ENCODE assay signal across 8 mouse cellular contexts in genomic region chr17:26715916-26716717, GRCm38 (mm10). TPM values are rescaled to one million over a fixed set of nuclear protein-coding genes. Genes with fewer than 3 reads are reported as not detected.
DNase-seq lines count a peak whose midpoint lies in the region; ATAC-seq lines count a peak whose summit lies in the region.

No protein-coding gene starts in this region.

- under 1% methylated on average over 47 of the region's 75 CpGs for WGBS in heart, embryonic 14.5 days
- under 1% methylated on average over 72 of the region's 75 CpGs for WGBS in liver, embryonic 13.5 days (ENCODE audit: insufficient replicate concordance)
- WGBS in stomach, embryonic 16.5 days = 1% methylated on average over 69 of the region's 75 CpGs

- DNase-seq in c-Kit-negative CD71-positive TER-119-positive erythroid progenitor cells, embryonic 14.5 days (ENCODE audit: low read depth, low spot score) = peak; percentile 94
- peak; percentile 89 for DNase-seq in fibroblast of lung, adult 2 months (ENCODE audit: low read depth)
- DNase-seq in kidney, postnatal 14 days = peak; percentile 97
- peak; percentile 95 for DNase-seq in liver, embryonic 13.5 days
- DNase-seq in neural tube, embryonic 10.5 days (ENCODE audit: extremely low spot score, low spot score) = peak; percentile 99

- H3K27me3 ChIP-seq in heart, embryonic 14.5 days (ENCODE audit: control insufficient read depth, insufficient read depth, low read length) = no peaks in the 10 kb centered on the region
- H3K27me3 ChIP-seq in liver, embryonic 13.5 days = no peaks in the 10 kb centered on the region
- H3K27me3 ChIP-seq in stomach, embryonic 16.5 days (ENCODE audit: control insufficient read depth, insufficient read depth, low read length) = no peaks in the 10 kb centered on the region

- H3K27ac ChIP-seq in heart, embryonic 14.5 days (replicated peaks in 1 of 2; ENCODE audit: control insufficient read depth in 1 of 2, insufficient read depth in 1 of 2, low read depth in 2 of 2, low read length in 2 of 2) = peak overlapping the region; percentile 78 to 90
- peak overlapping the region; percentile 93 for H3K27ac ChIP-seq in liver, embryonic 13.5 days
- H3K27ac ChIP-seq in stomach, embryonic 16.5 days (ENCODE audit: low read length) = peak overlapping the region; percentile 92

- ATAC-seq in CD4-positive, CD25-positive, alpha-beta regulatory T cell, adult 4 months = peak; percentile 82
- peak; percentile 97 for ATAC-seq in heart, embryonic 14.5 days (ENCODE audit: insufficient number of reproducible peaks, insufficient read depth, low FRiP score, low read depth)
- peak; percentile 96 for ATAC-seq in liver, embryonic 13.5 days (ENCODE audit: low read depth)
- peak; percentile 97 for ATAC-seq in stomach, embryonic 16.5 days (ENCODE audit: insufficient read depth, low FRiP score)

- H3K36me3 ChIP-seq in heart, embryonic 14.5 days (ENCODE audit: control insufficient read depth, insufficient read depth, low read length) = no peaks in the 10 kb centered on the region
- H3K36me3 ChIP-seq in liver, embryonic 13.5 days = no peaks in the 10 kb centered on the region
- H3K36me3 ChIP-seq in stomach, embryonic 16.5 days (ENCODE audit: control insufficient read depth, insufficient read depth, low read length) = no peaks in the 10 kb centered on the region

- H3K9ac ChIP-seq in heart, embryonic 14.5 days (ENCODE audit: low read length) = peak overlapping the region; percentile 81
- peak overlapping the region; percentile 83 for H3K9ac ChIP-seq in liver, embryonic 13.5 days
- peak overlapping the region; percentile 80 for H3K9ac ChIP-seq in stomach, embryonic 16.5 days (ENCODE audit: low read length)

- no peaks in the 10 kb centered on the region for H3K9me3 ChIP-seq in heart, embryonic 14.5 days (ENCODE audit: control insufficient read depth, low read length)
- no peaks in the 10 kb centered on the region for H3K9me3 ChIP-seq in liver, embryonic 13.5 days (replicated peaks)
- no peaks in the 10 kb centered on the region for H3K9me3 ChIP-seq in stomach, embryonic 16.5 days (replicated peaks; ENCODE audit: control insufficient read depth, low read length)

- peak overlapping the region; percentile 77 to 83 for H3K4me3 ChIP-seq in heart, embryonic 14.5 days (ENCODE audit: control insufficient read depth in 1 of 2, insufficient read depth in 1 of 2, low read depth in 1 of 2, low read length in 2 of 2)
- H3K4me3 ChIP-seq in liver, embryonic 13.5 days (replicated peaks) = peak overlapping the region; percentile 99
- peak overlapping the region; percentile 94 for H3K4me3 ChIP-seq in stomach, embryonic 16.5 days (replicated peaks; ENCODE audit: low read length)

- H3K4me2 ChIP-seq in heart, embryonic 14.5 days (ENCODE audit: low read length) = peak overlapping the region; percentile 80
- peak overlapping the region; percentile 86 for H3K4me2 ChIP-seq in liver, embryonic 13.5 days
- H3K4me2 ChIP-seq in stomach, embryonic 16.5 days (ENCODE audit: low read depth, low read length) = peak overlapping the region; percentile 64

- peaks cover 0 to 3% of the 10 kb centered on the region in 2 experiments; a peak in 2 of 4 replicates for H3K4me1 ChIP-seq in heart, embryonic 14.5 days (ENCODE audit: control insufficient read depth in 2 of 2, insufficient read depth in 2 of 2, low read length in 2 of 2)
- peaks cover 47% of the 10 kb centered on the region for H3K4me1 ChIP-seq in liver, embryonic 13.5 days (replicated peaks)
- H3K4me1 ChIP-seq in stomach, embryonic 16.5 days (ENCODE audit: control insufficient read depth, insufficient read depth, low read length) = no peaks in the 10 kb centered on the region

RNA-seq across cellular contexts. Expression of gene Crebrf, which starts 0.7 kb away (rescaled TPM):
- 10 to 100 TPM; 60.7 to 69.8 TPM for polyA plus RNA-seq in CD4-positive, CD25-positive, alpha-beta regulatory T cell, adult 4 months (2017; shearing (Covaris generic))
- polyA plus RNA-seq in heart, embryonic 14.5 days (2014; fragmentation: Nextera tagmentation; extraction: Ambion mirVana) = 6.8 and 8.3 TPM in 2 replicates
- polyA plus RNA-seq in liver, embryonic 13.5 days (2015; fragmentation: Nextera tagmentation; extraction: Ambion mirVana) = 2.2 and 2.3 TPM in 2 replicates
- 6.7 and 7.6 TPM in 2 replicates for polyA plus RNA-seq in stomach, embryonic 16.5 days (2015; fragmentation: Nextera tagmentation; extraction: Ambion mirVana)

RNA-seq across cellular contexts. Expression of gene Atp6v0e, which starts 53.1 kb away (rescaled TPM):
- polyA plus RNA-seq in CD4-positive, CD25-positive, alpha-beta regulatory T cell, adult 4 months (2017; shearing (Covaris generic)) = 100 to 1,000 TPM; 354 to 386 TPM
- 227 and 228 TPM in 2 replicates for polyA plus RNA-seq in heart, embryonic 14.5 days (2014; fragmentation: Nextera tagmentation; extraction: Ambion mirVana)
- polyA plus RNA-seq in liver, embryonic 13.5 days (2015; fragmentation: Nextera tagmentation; extraction: Ambion mirVana) = 192 and 194 TPM in 2 replicates
- 231 and 249 TPM in 2 replicates for polyA plus RNA-seq in stomach, embryonic 16.5 days (2015; fragmentation: Nextera tagmentation; extraction: Ambion mirVana)

Comparison
In these comparisons a context has a peak if more than half of its experiments do, and no peak if none do; other contexts are left out.
1. Peak in every context shown above with its lines: DNase-seq, ATAC-seq, H3K4me3 ChIP-seq and H3K27ac ChIP-seq.